Mouse (Mus musculus) adrenal gland, postnatal 14 days (tissue): Measurements from ENCODE around the gene Spo11. TPM values are rescaled to one million over a fixed set of nuclear protein-coding genes. Genes with fewer than 3 reads are reported as not detected.

ENCODE experiments used
- DNase-seq: peaks from one replicate; pipeline ENCODE4 v3.0.0; 2021; ENCODE audit warnings: mixed read lengths
- long read RNA-seq, 2 experiments: library from polyadenylated mRNA; stranded (forward); transcript quantifications; one replicate each; pipeline ENCODE4 v2.0.0; 2021
- total RNA-seq: library from RNA; stranded (reverse); gene quantifications from 2 replicates; pipeline ENCODE4 v1.2.3, GENCODE M21; 2021

The Spo11 gene
- total RNA-seq, result not detected in 2 replicates
- long read RNA-seq, experiment 1, partial matches to known transcripts, result 0 of 1 reads
- long read RNA-seq, experiment 1, other reads (novel, unspliced or antisense), result 1 of 1 reads
- long read RNA-seq, experiment 2, result 0 reads

GRCm38 (mm10) chr2:172977409-172978130, at the start of gene Spo11:
Gene Spo11 (plus strand): TSS chr2:172977700.
- no peak for DNase-seq

GRCm38 (mm10) chr2:172929905-172930436, 47.5 kb upstream of the Spo11 start:
- peak; percentile 56 for DNase-seq

- no peak for DNase-seq
Measured at GRCm38 (mm10) chr2:172931137-172931898, 46.2 kb upstream of the Spo11 start.

DNA sequence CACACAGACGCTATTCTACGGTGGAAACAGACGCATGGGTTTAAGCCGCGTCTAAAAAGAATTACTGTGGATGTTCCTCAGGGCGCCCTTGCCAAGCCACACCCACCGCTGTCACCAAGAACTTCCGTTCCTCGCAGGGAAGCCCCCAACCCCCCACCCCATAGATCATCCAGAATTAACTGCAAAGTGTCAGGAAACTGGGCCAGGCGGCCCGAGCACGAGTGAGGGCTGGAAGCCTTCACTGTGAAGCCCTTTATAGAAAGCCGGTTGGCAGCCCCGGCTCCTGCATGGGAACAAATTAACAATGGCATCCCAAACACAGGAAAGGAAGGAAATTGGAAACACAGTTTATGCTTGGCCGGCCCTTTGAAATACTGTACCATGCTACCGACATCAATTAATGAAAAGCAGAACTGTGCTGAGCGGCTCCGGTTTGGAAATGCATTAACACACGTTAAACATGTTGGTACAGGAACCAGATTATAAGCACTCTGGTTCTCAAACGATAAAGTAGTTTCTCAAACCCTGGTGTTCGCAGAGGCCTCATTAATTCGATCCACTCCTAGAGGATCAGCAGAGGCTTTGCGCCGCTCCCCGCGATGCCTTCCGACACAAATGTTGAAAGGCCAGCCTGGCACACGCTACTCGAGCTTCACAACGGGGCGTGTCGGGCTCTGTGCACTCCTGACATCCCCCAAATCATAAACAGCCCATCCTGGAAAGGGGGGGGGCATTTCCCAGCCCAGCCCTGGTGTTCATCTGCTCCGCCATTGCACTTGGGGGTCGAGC, 43.7 kb upstream of the Spo11 start:
- DNase-seq, result peak; percentile 75

DNA sequence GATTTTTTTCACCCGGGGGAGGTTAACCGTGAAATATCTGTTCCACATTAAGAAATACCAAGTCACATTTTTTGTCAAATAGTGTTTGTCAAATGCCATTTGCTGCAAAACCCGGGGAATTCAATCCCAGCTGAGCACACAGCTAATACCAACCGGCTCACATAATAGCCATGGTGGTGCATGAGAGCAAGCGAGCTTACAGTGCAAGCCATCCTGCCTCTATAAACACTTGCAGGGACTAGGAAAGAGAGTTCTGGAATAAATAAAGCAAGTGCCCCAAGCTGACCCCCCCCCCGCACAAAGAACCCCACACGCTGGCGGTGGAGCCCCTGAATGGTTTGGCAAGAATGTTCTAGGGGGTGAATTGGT, 43.1 kb upstream of the Spo11 start:
- no peak for DNase-seq

GRCm38 (mm10) chr2:172934891-172935740, 42.4 kb upstream of the Spo11 start:
- DNase-seq, result peak; percentile 54

GRCm38 (mm10) chr2:172935776-172936562, 41.5 kb upstream of the Spo11 start:
- no peak for DNase-seq

DNA sequence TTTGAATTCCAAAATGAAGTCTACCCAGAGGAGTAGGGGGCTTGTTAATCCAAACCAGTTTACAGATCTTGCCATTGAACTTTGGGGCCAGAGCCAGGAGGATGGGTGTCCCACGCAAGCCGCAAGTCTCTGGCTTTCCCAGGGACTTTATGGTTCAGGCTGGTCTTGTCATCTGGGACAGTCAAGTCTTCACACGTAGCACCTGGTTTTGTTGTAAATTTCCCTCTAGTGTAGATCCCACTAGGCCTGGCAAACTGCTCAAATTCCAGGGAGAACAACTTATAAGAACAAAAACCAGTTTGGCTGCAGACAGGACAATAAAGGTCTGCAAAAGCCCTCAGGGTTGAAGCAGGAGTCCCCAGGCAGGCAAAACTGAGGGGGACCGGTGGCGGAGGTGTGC, 40.7 kb upstream of the Spo11 start:
- DNase-seq, result no peak

DNA sequence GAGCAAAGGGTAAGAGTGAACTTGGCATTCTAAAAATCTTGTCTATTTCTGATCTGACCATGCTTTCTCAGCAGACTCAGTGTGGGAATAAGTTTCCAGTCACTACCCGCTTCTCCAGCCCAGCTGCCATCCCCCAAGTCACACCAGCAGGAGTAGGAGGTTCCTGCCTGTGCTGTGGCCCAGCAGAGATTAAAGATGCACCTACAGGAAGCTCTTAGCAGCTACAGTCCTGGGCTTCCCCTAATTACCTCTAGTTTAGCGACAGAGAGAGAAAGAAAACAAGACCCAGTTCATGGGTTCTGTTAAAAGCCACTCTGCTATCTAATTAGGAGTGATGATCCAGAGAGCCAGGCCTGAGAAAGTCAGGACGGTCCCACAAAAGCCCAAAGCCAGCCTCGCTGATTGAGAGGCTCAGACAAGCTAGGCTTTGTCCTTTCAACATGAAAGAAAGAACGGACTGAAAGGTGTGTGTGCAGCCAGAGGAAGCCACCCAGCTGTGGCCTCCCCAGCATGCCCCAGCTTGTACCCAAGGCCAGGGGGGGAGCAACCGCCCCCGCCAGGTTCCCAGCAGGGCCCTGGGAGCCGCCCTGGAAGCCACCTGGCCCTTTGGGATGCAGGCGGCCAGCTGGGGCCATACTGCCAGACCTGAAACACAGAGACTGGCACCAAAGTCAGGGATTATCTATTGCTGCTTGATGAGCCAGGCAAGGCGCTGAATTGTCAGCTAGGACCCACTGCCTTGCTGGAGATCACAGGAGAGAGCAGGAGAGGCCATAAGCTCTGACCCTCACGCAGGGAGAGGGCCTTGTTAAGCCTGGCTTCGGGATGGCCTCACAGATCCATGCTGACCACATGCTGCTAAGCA, 39.9 kb upstream of the Spo11 start:
- no peak for DNase-seq

DNA sequence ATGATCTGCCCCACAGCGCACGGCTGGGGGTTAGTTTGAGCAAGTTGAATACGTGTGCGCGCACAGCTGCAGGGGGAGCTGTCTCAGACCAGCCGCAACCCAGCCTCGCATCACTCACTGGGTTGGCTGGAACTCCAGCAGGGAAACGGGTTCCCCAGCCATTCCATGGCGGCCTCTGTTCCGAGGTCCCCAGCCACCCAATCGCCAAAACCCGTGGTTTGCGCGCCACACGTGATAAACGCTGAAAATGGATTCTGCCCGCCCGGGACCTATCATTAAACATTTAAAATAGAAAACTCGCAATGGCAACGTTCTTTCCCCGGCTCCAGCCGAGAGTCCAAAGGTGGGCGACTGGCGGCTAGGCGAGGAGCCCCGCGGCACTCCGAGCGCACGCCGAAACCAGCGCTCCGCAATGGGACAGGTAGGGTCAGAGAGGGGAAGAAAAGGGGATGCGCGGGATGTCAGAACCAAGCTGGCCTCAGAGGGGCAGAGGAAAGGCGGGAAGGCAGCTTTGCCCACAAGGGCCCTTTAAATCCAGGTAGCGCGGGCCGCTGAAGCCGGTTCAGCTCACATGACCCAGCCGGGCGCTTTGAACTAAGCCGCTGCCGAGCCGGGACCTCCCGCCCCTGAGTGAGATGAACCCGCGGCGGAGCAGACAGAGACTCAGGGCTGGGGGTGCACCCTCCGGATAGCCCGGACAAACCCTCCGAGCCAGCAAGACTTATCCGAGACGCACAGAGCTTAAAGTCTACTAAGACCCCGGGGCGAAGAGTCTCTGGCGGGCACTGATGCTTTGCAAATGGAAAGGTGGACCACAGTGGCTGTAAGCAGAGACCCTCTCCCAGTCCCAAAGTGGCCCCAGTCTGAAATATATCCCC, 38.5 kb upstream of the Spo11 start:
- DNase-seq, result peak; percentile 68

DNA sequence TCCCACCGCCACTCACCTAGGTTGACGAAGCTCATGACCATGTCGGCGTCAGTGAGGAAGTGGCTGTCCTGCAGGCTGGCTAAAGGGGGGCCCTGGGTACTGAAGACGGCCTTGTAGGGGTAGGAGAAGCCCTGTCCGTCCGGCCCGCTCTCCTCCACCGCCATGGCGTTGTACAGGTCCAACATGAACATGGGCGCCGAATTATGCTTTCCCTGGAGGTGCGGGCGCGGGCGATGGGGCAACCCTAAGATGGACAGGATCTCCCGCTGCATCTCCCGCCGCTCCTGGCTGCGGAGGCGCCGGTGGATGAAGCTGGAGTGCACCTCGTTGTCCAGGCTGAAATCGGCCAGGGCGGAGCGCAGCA, 37.9 kb upstream of the Spo11 start:
- peak; percentile 40 for DNase-seq

DNA sequence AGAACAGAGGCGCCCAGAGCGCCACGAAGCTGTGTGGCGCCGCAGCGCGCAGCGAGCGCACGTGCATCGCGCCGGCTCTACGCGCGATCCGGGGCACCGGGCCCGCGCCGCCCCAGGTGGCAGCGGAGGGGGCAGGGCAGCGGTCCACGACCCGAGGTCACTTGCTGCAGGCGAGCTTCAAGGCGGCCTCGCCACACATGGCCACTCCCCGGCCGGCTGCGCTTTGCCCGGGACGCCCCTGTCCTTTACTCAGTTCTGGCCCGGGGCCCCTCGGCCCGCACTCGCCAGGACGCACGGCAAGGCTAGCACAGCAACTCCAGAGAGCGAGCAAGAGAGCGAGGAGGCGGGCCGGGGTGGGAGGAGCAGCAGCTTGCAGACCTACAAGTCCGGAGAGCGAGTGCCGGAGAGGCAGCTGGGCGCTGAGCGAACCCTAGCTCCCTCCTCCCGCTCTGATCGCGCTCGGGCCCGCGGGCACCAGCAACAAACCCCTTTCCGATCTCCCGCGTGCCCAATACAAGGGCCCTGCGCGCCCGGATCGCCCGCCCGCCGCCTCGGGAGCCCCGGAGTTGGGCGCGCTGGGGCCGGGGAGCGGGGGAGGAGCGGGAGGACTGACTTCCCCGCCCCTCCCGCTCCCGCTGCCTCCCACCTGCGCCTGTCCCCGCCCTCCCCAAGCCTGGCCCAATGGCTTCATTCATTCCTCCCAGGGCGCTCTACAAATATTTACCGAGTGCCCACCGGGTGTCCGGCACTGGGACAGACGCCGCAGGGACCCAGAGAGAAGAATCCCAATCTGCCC, 37.3 kb upstream of the Spo11 start, which contains the start of gene Bmp7:
Gene Bmp7 (minus strand): TSS at position 319 of the 796 bp plus-strand sequence.
- DNase-seq, result peak; percentile 85

DNA sequence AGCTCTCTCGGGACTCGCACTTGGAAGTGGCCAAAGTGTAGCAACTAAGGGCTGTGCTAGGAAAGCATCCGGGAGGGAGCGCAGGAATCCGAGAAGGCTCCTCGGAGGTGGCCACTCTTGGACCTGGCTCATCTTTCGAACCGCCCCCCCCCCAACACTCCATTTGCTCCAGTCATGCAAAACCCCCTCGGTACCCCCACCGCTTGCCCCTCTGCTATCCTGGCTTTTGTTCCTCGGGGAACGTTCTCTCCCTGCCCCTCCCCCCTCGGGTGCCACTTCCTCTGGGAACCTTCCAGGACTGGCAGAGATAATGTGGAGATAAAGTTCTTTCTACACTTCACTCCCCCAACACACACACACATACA, 36.7 kb upstream of the Spo11 start:
- no peak for DNase-seq

DNA sequence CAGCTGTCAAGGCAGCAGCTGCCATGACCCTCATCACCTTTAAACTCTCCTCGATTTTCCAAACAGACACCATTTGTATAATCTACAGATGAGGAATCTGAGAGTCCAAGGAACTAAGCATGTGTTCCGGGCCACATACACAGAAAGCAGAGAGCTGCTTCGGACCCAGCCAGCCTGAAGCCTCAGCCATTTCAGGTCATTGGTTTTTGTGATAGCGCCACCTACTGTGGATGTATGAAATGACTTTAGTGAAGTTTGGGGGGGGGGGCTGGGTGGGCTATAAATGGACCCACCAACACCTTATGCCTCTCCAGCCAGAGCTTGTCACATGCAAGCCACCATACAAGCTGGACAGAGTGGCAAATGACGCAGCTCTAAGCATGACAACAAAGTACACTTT, 28.4 kb upstream of the Spo11 start:
- DNase-seq, result no peak

DNA sequence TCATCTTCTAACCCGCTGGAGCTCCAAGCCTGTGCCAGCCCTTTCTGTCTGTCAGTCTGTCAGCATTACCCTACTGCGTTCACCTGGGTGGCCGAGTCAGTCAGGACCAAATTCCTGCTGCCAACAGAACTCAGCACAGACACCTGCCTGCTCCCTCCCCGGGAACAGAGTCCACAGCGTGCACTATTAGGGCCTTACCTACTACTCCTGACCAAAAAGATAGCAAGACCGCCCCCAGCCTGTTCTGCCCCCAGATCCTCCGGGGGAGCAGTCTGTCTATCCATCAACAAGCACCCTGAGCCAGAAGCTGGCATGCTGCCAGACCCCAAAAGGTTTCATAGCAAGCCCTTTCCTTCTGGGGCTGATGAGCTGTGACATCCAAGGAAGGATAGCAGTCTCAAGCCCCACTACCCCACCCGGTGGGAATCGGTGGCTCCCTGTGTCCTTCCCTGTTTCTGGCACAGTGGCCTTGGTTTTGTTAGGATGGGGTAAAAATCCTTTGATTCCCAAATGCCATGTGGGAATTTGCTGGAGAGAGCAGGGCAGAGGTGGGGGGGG, 27.3 kb upstream of the Spo11 start:
- DNase-seq, result no peak

DNA sequence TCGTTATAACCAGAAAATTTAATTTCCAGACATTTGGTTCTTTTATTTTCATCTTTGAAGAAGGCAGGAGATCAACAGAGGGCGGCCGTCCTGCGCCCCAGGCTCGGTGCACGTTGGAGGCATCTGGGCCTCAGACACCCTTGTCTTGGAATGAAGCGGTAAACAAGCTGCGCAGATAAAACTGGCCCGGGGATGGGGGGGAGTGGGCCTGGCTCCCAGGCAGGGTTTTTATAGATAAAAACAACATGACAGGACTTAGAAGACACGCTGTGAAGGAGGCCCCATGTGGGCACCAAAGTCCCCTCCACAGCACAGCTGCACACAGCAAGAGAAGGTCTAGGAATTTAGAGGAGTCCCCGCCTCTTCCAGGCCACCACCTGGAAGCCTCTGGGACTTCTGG, 26.8 kb upstream of the Spo11 start:
- no peak for DNase-seq

DNA sequence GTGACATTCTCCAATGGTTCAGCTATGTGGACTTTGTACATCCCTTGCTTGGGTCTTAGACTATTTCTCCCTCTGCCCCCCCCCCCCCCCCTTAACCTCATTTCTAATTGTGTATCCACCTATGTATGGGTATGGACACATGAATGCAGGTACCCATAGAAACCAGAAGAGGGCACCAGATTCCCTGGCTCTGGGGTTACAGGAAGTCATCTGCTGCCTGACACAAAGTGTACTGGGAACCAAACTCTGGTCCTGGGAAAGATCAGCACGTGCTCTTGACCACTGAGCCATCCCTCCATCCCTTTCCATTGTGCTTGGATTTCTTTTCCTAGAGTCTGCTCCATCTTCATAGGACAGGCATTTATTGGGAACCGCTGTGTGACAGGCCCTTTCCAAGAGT, 25.5 kb upstream of the Spo11 start:
- no peak for DNase-seq

- DNase-seq, result no peak
Measured at GRCm38 (mm10) chr2:172958579-172958978, 18.9 kb upstream of the Spo11 start.
